Mouse (Mus musculus) spleen, adult 2 months (tissue): ENCODE measurements around the gene Rnf133. TPM values are rescaled to one million over a fixed set of nuclear protein-coding genes. Genes with fewer than 3 reads are reported as not detected.

ENCODE experiments used
- DNase-seq, 2 experiments: peaks; one replicate each; pipeline versions ENCODE4 v3.0.0 to v3.0.0-alpha.2; 2012 to 2021; ENCODE audit warnings: low spot score in 2 of 2, low read depth in 1 of 2
- H3K27ac ChIP-seq: fragments of 200-500 bp; 2 replicates; pipeline ENCODE4 v1.5.1; 2012; ENCODE audit warnings: low read length, inconsistent platforms; ENCODE audit not compliant: insufficient read depth
- H3K27me3 ChIP-seq: fragments of 200-500 bp; 2 replicates; pipeline ENCODE4 v1.6.1; 2012; ENCODE audit warnings: mild to moderate bottlenecking, moderate library complexity, low read length, inconsistent platforms; ENCODE audit not compliant: control insufficient read depth, insufficient read depth
- H3K36me3 ChIP-seq: fragments of 200-500 bp; 2 replicates; pipeline ENCODE4 v1.6.1; 2012; ENCODE audit warnings: mild to moderate bottlenecking, low read length, inconsistent platforms; ENCODE audit not compliant: control insufficient read depth, insufficient read depth
- H3K4me1 ChIP-seq: fragments of 200-500 bp; 2 replicates; pipeline ENCODE4 v1.6.1; 2011; ENCODE audit warnings: inconsistent platforms; ENCODE audit not compliant: control insufficient read depth, insufficient read depth, insufficient read length
- H3K4me3 ChIP-seq: fragments of 200-500 bp; 2 replicates; pipeline ENCODE4 v1.5.1; 2011; ENCODE audit warnings: mild to moderate bottlenecking, inconsistent platforms; ENCODE audit not compliant: insufficient read depth, insufficient read length; ENCODE audit errors: extremely low read depth
- CTCF ChIP-seq: fragments of 200-500 bp; IDR thresholded peaks from 2 replicates; pipeline ENCODE4 v1.5.1; 2011; ENCODE audit warnings: mild to moderate bottlenecking, inconsistent platforms; ENCODE audit not compliant: insufficient read depth, insufficient read length, insufficient replicate concordance; ENCODE audit errors: extremely low read depth
- POLR2A ChIP-seq: fragments of 200-500 bp; IDR thresholded peaks from 2 replicates; pipeline ENCODE4 v1.6.1; 2011; ENCODE audit warnings: low read depth, low read length, inconsistent platforms
- WGBS: fragments of 180-500 bp; shearing (Covaris S2); methylation state at CpG from one replicate; pipeline ENCODE4 v1.1.7; 2018; 5-methylcytosine and 5-hydroxymethylcytosine counted together
- polyA plus RNA-seq: library from polyadenylated mRNA; depleted of rRNA; stranded (reverse); fragments of >200 nt; gene quantifications from 2 replicates; pipeline ENCODE4 v1.2.3, GENCODE M21; 2012; rRNA removed

Rnf133 gene
- polyA plus RNA-seq, 1 experiment: not detected

- WGBS: 93% methylated on average over 9 of the region's 9 CpGs
- Histone ChIP-seq H3K36me3 (no peaks in the 10 kb centered on the region), H3K4me3 (no peak overlapping the region), H3K27me3 (no peaks in the 10 kb centered on the region), H3K27ac (no peak overlapping the region), H3K4me1 (no peaks in the 10 kb centered on the region)
- DNase-seq: no peak
- TF ChIP-seq CTCF: no peak
- TF ChIP-seq POLR2A: no peak
Observed at GRCm38 (mm10) chr6:23634016-23634415, 16.1 kb downstream of the Rnf133 start.

DNA sequence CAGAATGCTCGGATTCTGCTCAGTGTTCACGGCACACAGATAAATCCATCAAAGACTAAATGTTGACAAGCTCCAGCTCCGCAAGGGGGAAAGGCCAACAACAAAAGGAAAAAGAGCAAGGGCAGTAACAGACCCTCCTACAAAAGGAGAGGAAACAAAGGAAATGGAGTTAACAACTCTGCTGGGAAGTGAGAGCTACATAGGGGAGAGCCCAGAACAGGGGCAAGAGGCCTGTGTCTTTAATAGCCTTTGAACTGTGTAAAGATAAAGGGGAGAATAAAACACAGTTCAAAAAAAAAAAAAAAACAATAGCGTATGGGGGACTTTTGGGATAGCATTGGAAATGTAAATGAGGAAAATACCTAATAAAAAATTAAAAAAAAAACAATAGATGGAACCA is 19.6 kb downstream of the Rnf133 start:
- 74% methylated on average over 4 of the region's 4 CpGs for WGBS
- Histone ChIP-seq H3K27ac (no peak overlapping the region), H3K27me3 (no peaks in the 10 kb centered on the region), H3K36me3 (no peaks in the 10 kb centered on the region), H3K4me3 (no peak overlapping the region), H3K4me1 (no peaks in the 10 kb centered on the region)
- TF ChIP-seq POLR2A: no peak
- no peak for TF ChIP-seq CTCF
- DNase-seq: no peak

Other genes starting within 250 kb of the Rnf133 start
- not detected in 2 replicates for gene Rnf148, start 4.8 kb upstream of the Rnf133 start, polyA plus RNA-seq
- 0.53 and 0.60 TPM in 2 replicates for gene Cadps2, start 189.1 kb upstream of the Rnf133 start, polyA plus RNA-seq